Mouse (Mus musculus) cortical plate, adult 2 months (tissue): ENCODE data around the gene Pfdn2.
A peak's percentile ranks its signal among the peaks of the same experiment; 100 is the strongest.

Source experiments
- CTCF ChIP-seq: fragments of 200-500 bp; IDR thresholded peaks from 2 replicates; pipeline ENCODE4 v1.5.1; 2011; ENCODE audit warnings: mild to moderate bottlenecking, control low read depth, low read length; ENCODE audit not compliant: insufficient read depth; ENCODE audit errors: extremely low read depth
- POLR2A ChIP-seq: fragments of 200-500 bp; IDR thresholded peaks from 2 replicates; pipeline ENCODE4 v1.6.1; 2011; ENCODE audit warnings: mild to moderate bottlenecking, low read length, control low read depth; ENCODE audit not compliant: insufficient read depth; ENCODE audit errors: extremely low read depth

DNA sequence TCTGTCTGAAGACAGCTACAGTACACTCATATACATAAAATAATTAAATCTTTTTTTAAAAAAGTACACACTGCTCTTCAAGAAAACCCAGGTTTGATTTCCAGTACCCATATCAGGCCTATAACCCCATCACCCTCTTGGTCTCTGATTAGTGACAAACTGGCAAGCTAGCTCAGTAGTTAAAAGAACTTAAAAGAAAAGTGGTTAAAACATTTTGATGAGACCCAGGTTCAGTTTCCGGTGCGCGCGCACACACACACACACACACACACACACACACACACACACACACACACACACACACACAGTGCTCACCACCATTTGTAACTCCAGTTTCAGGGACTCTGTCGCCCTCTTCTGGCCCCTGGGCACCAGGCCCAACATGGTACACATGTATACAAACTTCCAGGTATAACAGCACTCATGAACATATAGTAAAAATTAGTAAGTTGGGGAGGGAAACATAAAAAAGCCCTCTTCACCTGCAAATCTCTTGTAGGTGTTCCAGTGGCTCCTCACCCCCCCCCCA is 10.4 kb downstream of the Pfdn2 start:
- TF ChIP-seq CTCF: peak; percentile 40
- no peak for TF ChIP-seq POLR2A
